Mouse (Mus musculus) lung, postnatal 0 days (tissue): Measurements from ENCODE around the gene Spag6.

Experiments used
- CTCF ChIP-seq: IDR thresholded peaks from 2 replicates; pipeline ENCODE4 v1.5.1; 2016; ENCODE audit warnings: antibody characterized with exemption, mild to moderate bottlenecking
- EP300 ChIP-seq: IDR thresholded peaks from 2 replicates; pipeline ENCODE4 v1.6.1; 2016; ENCODE audit warnings: antibody characterized with exemption, mild to moderate bottlenecking, control low read depth

- TF ChIP-seq CTCF = peak; percentile 12; the same call in 1 of the 2 replicates
- no peak for TF ChIP-seq EP300
Observed at GRCm38 (mm10) chr2:18734394-18735127, 40.7 kb downstream of the Spag6 start.
